ENCODE assay signal across 11 mouse cellular contexts in the genomic region with DNA sequence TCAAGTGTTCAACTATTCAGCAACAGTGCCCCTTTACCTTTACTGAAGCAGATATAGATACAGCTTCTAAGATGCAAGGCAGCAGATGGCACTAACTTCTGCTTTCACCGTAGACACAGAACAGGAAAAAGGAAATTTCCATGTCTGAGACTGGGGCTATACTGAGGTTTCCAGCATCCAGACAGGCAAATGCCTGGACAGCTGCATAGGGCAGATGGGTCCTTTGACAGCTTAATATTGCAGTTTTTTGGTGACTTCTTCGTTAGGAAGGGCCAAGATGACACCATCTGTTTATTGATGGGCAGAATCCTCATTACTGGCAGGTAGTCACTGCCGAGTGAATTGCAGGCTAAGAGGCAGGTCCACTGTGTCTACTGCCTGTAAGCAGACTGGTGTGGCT.
A peak's percentile ranks its signal among the peaks of the same experiment; 100 is the strongest.
DNase-seq lines count a peak whose midpoint lies in the region; ATAC-seq and TF ChIP-seq lines count a peak whose summit lies in the region.
"Had no signal": no experiment of that assay in that cellular context is flagged by ENCODE, and none has a peak within 500 bp of the region (broad histone marks: within the 10 kb centered on the region; RNA-seq: fewer than 3 reads in every experiment).

No protein-coding gene starts in this region.

- peaks cover 6% of the 10 kb centered on the region for H3K4me1 ChIP-seq in midbrain, embryonic 14.5 days (ENCODE audit: control insufficient read depth, insufficient read depth, low read length)
- H3K4me1 ChIP-seq in midbrain, embryonic 11.5 days (ENCODE audit: control insufficient read depth, insufficient read depth, low read length), result no peaks in the 10 kb centered on the region
- 0 out of 2 replicates have a peak, but pooled peaks cover 8% of the 10 kb centered on the region for H3K4me1 ChIP-seq in midbrain, postnatal 0 days (ENCODE audit: insufficient read depth, low read length)
- H3K4me1 ChIP-seq in liver, embryonic 11.5 days (replicated peaks; ENCODE audit: control insufficient read depth, insufficient read depth, low read length), result no peaks in the 10 kb centered on the region
- H3K4me1 ChIP-seq: heart, embryonic 15.5 days had no signal

- peak overlapping the region; percentile 43; the same call in 1 of the 2 replicates for H3K27ac ChIP-seq in midbrain, embryonic 14.5 days (replicated peaks; ENCODE audit: low read depth, low read length)
- no peak overlapping the region for H3K27ac ChIP-seq in midbrain, embryonic 11.5 days (ENCODE audit: low read depth, low read length)
- peak overlapping the region; percentile 48; the same call in 1 of the 2 replicates for H3K27ac ChIP-seq in midbrain, postnatal 0 days (ENCODE audit: low read depth, low read length)
- no peak overlapping the region for H3K27ac ChIP-seq in liver, embryonic 11.5 days (ENCODE audit: low read depth, low read length)
- H3K27ac ChIP-seq: heart, embryonic 15.5 days had no signal

- H3K36me3 ChIP-seq in midbrain, embryonic 14.5 days (ENCODE audit: control insufficient read depth, insufficient read depth, low read length), result no peaks in the 10 kb centered on the region
- no peaks in the 10 kb centered on the region for H3K36me3 ChIP-seq in midbrain, embryonic 11.5 days (ENCODE audit: control insufficient read depth, insufficient read depth, low read length)
- H3K36me3 ChIP-seq in midbrain, postnatal 0 days (ENCODE audit: insufficient read depth, low read length), result no peaks in the 10 kb centered on the region
- no peaks in the 10 kb centered on the region for H3K36me3 ChIP-seq in liver, embryonic 11.5 days (ENCODE audit: control insufficient read depth, insufficient read depth, low read length)
- H3K36me3 ChIP-seq: G1E; heart, embryonic 15.5 days had no signal

- WGBS in midbrain, embryonic 14.5 days, result 51% methylated on average over 3 of the region's 3 CpGs
- 79% methylated on average over 3 of the region's 3 CpGs for WGBS in midbrain, embryonic 11.5 days
- 49% methylated on average over 3 of the region's 3 CpGs for WGBS in midbrain, postnatal 0 days
- 46% methylated on average over 3 of the region's 3 CpGs for WGBS in liver, embryonic 11.5 days

- peak; percentile 16; the same call in 1 of the 2 replicates for TF ChIP-seq CTCF in midbrain, postnatal 0 days (IDR thresholded peaks at IDR 0.05)

- no peaks in the 10 kb centered on the region for H3K9me3 ChIP-seq in midbrain, embryonic 14.5 days (ENCODE audit: control insufficient read depth, low read length)
- no peaks in the 10 kb centered on the region for H3K9me3 ChIP-seq in midbrain, embryonic 11.5 days (ENCODE audit: control insufficient read depth, low read length)
- H3K9me3 ChIP-seq in midbrain, postnatal 0 days (ENCODE audit: low read length), result no peaks in the 10 kb centered on the region
- no peaks in the 10 kb centered on the region for H3K9me3 ChIP-seq in liver, embryonic 11.5 days (ENCODE audit: control insufficient read depth, low read length)
- H3K9me3 ChIP-seq: G1E; heart, embryonic 15.5 days had no signal

- H3K4me3 ChIP-seq in midbrain, embryonic 14.5 days (replicated peaks; ENCODE audit: low read depth, low read length), result no peak overlapping the region
- H3K4me3 ChIP-seq in midbrain, embryonic 11.5 days (ENCODE audit: low read depth, low read length), result no peak overlapping the region
- no peak overlapping the region for H3K4me3 ChIP-seq in midbrain, postnatal 0 days (ENCODE audit: low read depth, low read length)
- no peak overlapping the region for H3K4me3 ChIP-seq in liver, embryonic 11.5 days (ENCODE audit: low read depth, low read length)
- H3K4me3 ChIP-seq: heart, embryonic 15.5 days had no signal

- no peak for ATAC-seq in midbrain, embryonic 14.5 days (ENCODE audit: low FRiP score, low TSS enrichment)
- ATAC-seq in midbrain, embryonic 11.5 days (ENCODE audit: low FRiP score), result no peak
- ATAC-seq in common myeloid progenitor, adult 5-6 weeks (replicated peaks; ENCODE audit: low read depth, poor library complexity, severe bottlenecking), result 0 out of 2 replicates have a peak, but pooled peaks have one; percentile 36
- no peak for ATAC-seq in midbrain, postnatal 0 days (ENCODE audit: low FRiP score)
- no peak for ATAC-seq in liver, embryonic 11.5 days (replicated peaks; ENCODE audit: low FRiP score)
- ATAC-seq: liver, postnatal 0 days had no signal

- DNase-seq in midbrain, embryonic 14.5 days, result peak; percentile 25
- no peak for DNase-seq in midbrain, embryonic 11.5 days (ENCODE audit: low spot score, missing footprints)
- DNase-seq in cerebellum, adult 18-20 months, result peak; percentile 42 to 43
- peak; percentile 68 for DNase-seq in midbrain, postnatal 0 days (ENCODE audit: low spot score)
- no peak for DNase-seq in liver, embryonic 11.5 days (ENCODE audit: low spot score)
- no peak for DNase-seq in kidney, adult 8-10 months
- DNase-seq: kidney, adult 2 months; liver, postnatal 0 days had no signal

- no peak overlapping the region for H3K9ac ChIP-seq in midbrain, embryonic 14.5 days (replicated peaks; ENCODE audit: low read length)
- H3K9ac ChIP-seq in midbrain, embryonic 11.5 days (ENCODE audit: low read length), result no peak overlapping the region
- H3K9ac ChIP-seq in midbrain, postnatal 0 days (replicated peaks; ENCODE audit: low read length, poor library complexity, severe bottlenecking), result no peak overlapping the region
- no peak overlapping the region for H3K9ac ChIP-seq in liver, embryonic 11.5 days (ENCODE audit: low read depth, low read length)
- H3K9ac ChIP-seq: heart, embryonic 15.5 days; liver, postnatal 0 days had no signal

- no peak overlapping the region for H3K4me2 ChIP-seq in midbrain, embryonic 14.5 days (ENCODE audit: low read length)
- H3K4me2 ChIP-seq in midbrain, embryonic 11.5 days, result no peak overlapping the region
- H3K4me2 ChIP-seq in midbrain, postnatal 0 days (ENCODE audit: low read depth, low read length, poor library complexity, severe bottlenecking), result no peak overlapping the region
- no peak overlapping the region for H3K4me2 ChIP-seq in liver, embryonic 11.5 days
- H3K4me2 ChIP-seq: heart, embryonic 15.5 days had no signal

- H3K27me3 ChIP-seq in midbrain, embryonic 14.5 days (ENCODE audit: control insufficient read depth, insufficient read depth, low read length), result no peaks in the 10 kb centered on the region
- H3K27me3 ChIP-seq in midbrain, embryonic 11.5 days (ENCODE audit: control insufficient read depth, insufficient read depth, low read length), result no peaks in the 10 kb centered on the region
- H3K27me3 ChIP-seq in midbrain, postnatal 0 days (ENCODE audit: insufficient read depth, low read length), result no peaks in the 10 kb centered on the region
- no peaks in the 10 kb centered on the region for H3K27me3 ChIP-seq in liver, embryonic 11.5 days (replicated peaks; ENCODE audit: control insufficient read depth, insufficient read depth, low read length)
- H3K27me3 ChIP-seq: heart, embryonic 15.5 days had no signal

Comparison
In these comparisons a context has a peak if more than half of its experiments do, and no peak if none do; other contexts are left out.
1. DNase-seq: peak in midbrain, embryonic 14.5 days (single experiment), cerebellum, adult 18-20 months (2 of 2) and midbrain, postnatal 0 days (single experiment); none in midbrain, embryonic 11.5 days (single experiment), liver, embryonic 11.5 days (single experiment) and kidney, adult 8-10 months (0 of 2).
2. H3K27ac ChIP-seq: peak in midbrain, embryonic 14.5 days (single experiment) and midbrain, postnatal 0 days (single experiment); none in midbrain, embryonic 11.5 days (single experiment) and liver, embryonic 11.5 days (single experiment).